Mouse (Mus musculus): ENCODE data around the gene Tnfsf10.
A peak's percentile ranks its signal among the peaks of the same experiment; 100 is the strongest.

Tnfsf10 gene

GRCm38 (mm10) chr3:27302339-27303022 is 14.3 kb upstream of the Tnfsf10 start:
- DNase-seq (ENCODE audit: extremely low spot score, low read depth, low spot score) = no peak

GRCm38 (mm10) chr3:27306815-27307214 is 10.0 kb upstream of the Tnfsf10 start:
- no peak for DNase-seq (ENCODE audit: extremely low spot score, low read depth, low spot score)

- no peak for DNase-seq (ENCODE audit: extremely low spot score, low read depth, low spot score)
These were observed 5.9 kb upstream of the Tnfsf10 start for GRCm38 (mm10) chr3:27310973-27311372.

DNA sequence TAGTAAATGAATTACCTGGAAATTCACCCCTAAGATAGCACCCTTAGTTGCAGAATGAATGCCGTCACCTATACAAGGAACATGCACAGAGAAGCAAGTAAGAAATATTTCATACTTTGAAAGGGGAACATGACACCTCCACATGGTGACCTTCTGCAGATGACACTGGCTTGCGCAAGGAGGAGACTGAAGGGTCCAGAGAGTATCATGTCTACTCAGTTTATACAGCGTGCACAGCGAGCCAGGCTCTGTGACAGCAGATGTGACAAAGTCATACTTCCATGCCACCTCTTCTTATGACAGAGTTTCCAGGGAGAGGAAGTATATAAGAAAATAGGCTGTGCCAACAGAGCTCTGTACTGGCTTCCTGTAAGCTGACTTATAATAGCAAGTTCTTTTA is 5.4 kb upstream of the Tnfsf10 start:
- DNase-seq (ENCODE audit: extremely low spot score, low read depth, low spot score) = no peak

DNA sequence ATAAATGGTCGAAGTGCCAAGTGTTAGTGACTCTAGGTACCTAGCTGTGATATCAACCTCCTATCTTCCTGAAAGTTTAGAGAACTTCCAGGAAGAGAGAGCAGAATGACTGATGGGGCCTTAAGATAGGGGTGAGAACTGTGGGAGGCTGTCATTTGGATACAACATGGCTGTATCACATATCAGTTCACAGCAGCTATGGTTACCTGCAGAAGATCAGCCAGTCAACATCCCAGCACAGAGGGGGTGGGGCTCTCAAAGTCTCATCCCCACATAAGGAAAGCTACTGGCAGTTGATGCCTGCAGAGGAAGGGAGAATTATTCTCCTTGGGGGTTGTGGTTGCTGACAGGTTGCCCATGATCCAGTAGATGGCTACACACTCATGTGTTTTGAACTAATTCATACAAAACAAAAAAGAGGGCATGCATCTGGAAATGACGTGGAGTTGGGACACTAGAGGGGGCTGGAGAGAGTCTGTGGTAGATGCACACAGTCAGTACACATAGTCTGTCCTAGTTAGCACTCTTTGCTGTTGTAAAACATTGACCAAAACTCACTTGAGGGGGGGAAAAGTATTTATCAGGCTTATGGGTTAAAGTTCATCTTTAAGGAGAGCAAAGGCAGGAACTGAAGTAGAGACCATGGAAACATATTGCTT is 2.2 kb upstream of the Tnfsf10 start:
- no peak for DNase-seq (ENCODE audit: extremely low spot score, low read depth, low spot score)

DNA sequence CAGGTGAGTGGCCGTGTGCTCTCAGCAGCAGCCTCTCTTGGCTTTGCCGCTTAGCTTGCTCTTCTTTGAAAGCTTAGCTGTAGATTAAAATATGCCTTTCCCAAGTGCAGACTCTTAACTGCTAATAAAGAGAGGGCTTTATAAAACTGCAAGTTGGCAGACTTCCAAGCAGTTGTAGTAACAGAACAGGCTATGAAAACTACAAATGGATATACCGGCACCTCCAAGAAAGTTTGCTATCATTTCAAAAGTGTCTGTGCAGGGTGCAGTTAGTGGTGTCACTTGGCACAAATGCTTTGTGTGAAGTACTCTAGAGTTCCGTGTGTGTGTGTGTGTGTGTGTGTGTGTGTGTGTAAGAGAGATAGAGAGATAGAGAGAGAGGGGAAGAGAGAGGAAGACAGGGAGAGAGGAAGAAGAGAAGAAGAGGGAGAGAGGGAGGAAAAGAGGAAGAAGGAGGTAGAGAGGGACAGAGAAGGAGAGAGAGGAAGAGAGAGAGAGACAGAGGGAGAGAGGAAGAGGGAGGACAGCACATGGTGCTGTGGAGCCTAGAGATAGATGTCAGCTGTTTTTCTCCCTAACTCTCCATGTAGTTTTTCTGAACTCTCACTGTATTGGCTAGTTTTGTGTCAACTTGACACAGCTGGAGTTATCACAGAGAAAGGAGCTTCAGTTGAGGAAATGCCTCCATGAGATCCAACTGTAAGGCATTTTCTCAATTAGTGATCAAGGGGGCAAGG is 628 bp downstream of the Tnfsf10 start:
- DNase-seq (ENCODE audit: extremely low spot score, low read depth, low spot score) = no peak

DNA sequence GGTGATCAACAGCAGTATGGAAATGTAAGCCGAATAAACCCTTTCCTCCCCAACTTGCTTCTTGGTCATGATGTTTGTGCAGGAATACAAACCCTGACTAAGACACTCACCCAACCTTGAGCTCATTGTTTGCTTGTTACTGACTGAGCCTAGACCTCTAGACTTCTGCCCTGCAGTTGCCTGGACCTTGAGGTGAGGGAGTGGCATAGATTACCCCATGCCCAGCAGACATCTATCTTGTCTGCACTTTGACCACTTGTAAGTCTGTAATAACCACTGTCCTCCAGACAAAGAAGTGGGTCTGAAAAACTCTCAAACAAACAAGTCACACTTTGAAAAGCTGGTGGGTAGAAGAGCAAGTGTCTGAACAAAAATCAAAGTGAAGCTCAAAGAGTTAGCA is 2.8 kb downstream of the Tnfsf10 start:
- DNase-seq (ENCODE audit: extremely low spot score, low read depth, low spot score) = no peak

GRCm38 (mm10) chr3:27320613-27321495 is 4.0 kb downstream of the Tnfsf10 start:
- no peak for DNase-seq (ENCODE audit: extremely low spot score, low read depth, low spot score)

- DNase-seq (ENCODE audit: extremely low spot score, low read depth, low spot score) = no peak
These were observed 5.8 kb downstream of the Tnfsf10 start for GRCm38 (mm10) chr3:27322591-27322990.

DNA sequence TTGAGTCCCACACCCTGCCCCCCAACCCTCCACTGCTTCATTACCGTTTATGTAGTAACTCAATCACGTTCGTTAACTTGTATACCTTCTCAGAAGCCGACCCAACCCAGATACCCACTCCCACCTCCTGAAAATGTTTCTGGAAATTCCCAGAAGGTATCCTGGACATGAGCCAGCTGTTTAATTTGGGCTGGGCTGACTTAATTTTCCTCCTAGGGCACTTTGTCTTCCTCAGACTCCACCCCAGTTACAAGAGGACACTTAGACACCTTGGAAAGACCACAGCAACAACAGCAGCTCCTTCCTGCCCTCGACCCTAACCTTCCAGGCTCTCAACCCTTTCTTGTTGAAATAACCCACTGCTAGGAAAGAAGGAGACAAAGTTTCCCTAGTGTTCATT is 6.7 kb downstream of the Tnfsf10 start:
- DNase-seq (ENCODE audit: extremely low spot score, low read depth, low spot score) = no peak

DNA sequence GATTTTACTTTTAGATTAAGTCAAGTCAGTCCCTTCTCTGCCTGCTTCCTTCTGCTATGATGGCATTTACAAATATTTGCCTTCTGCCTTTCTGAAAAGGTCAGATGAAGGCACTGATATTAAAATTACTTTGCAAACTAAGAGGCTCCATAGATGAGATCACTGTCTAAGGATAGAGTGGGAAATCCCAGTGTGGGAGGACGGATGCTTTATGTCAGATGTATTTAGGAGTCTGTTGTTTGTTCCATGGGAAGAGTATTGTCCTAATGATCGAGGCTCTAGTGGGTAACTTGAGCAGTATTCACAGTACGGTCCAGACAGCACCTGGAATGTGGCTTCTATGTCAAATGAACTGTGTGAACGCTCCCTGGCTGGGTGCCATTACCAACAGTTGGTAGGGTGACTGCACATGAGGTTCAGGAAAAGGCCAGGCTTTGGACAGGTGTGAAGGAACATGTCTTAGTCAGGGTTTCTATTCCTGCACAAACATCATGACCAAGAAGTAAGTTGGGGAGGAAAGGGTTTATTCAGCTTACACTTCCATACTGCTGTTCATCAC is 9.9 kb downstream of the Tnfsf10 start:
- DNase-seq (ENCODE audit: extremely low spot score, low read depth, low spot score) = no peak

DNA sequence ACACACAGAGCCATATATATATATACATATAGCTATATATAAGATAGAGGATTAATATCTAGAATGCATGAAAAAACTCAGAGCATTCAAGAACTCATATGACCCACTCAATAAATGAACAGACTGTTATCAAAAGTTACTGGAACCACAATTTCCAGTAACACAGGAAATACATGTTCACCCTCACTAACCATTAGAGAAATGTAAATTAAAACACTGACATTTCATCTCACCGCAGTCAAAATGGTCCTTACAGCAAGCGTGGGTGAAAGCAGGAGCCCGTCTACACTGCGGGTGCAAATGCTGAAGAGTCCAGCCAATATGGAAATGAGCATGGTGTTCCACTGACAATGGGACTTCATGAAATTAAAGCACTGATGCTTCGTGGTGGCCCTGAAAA is 13.9 kb downstream of the Tnfsf10 start:
- no peak for DNase-seq (ENCODE audit: extremely low spot score, low read depth, low spot score)

GRCm38 (mm10) chr3:27338437-27338836 is 21.6 kb downstream of the Tnfsf10 start:
- DNase-seq (ENCODE audit: extremely low spot score, low read depth, low spot score) = peak; percentile 14

- no peak for DNase-seq (ENCODE audit: extremely low spot score, low read depth, low spot score)
These were observed 22.1 kb downstream of the Tnfsf10 start for GRCm38 (mm10) chr3:27338887-27339286.

DNA sequence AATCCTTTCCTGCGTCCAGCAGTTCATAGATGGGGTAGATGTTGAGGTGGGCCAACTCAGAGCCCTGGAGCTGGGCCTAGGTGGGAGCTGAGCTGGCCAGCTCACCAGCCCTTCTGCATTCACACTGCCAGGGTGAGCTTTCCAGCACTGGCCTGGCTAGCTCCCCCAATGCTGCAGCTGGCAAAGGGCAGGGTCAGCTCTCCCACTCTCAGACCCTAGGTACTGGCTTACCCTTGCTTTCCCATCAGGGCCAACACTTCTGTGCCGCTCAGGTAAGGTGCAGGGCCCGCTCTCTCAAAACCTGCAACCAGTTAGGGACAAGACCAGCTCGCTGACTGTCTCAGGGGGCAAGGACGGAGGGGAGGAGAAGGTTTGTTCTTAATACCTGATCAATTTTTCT is 23.9 kb downstream of the Tnfsf10 start:
- no peak for DNase-seq (ENCODE audit: extremely low spot score, low read depth, low spot score)

- DNase-seq (ENCODE audit: extremely low spot score, low read depth, low spot score) = no peak
These were observed 25.6 kb downstream of the Tnfsf10 start for GRCm38 (mm10) chr3:27342462-27342861.

- no peak for DNase-seq (ENCODE audit: extremely low spot score, low read depth, low spot score)
These were observed 28.7 kb downstream of the Tnfsf10 start for GRCm38 (mm10) chr3:27345526-27345925.

DNA sequence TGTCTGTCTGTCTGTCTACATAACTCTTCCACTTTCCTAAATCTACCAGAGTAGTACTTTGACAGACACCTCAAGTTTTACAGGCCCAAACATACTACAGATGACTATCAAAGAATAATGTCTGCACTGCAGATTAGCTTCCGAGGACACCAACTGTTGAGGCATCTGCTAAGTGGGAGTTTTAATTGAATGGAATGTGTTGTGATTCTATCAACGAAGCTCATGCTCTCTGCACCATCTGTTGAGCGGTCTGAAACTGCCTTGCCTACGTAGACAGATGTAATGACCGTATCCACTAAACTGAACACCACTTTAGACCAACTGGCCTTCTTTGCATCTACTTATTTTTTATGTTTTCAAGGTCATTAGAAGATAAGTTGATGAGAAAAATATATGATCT is 31.6 kb downstream of the Tnfsf10 start:
- DNase-seq (ENCODE audit: extremely low spot score, low read depth, low spot score) = no peak

GRCm38 (mm10) chr3:27351105-27351504 is 34.3 kb downstream of the Tnfsf10 start:
- no peak for DNase-seq (ENCODE audit: extremely low spot score, low read depth, low spot score)

DNA sequence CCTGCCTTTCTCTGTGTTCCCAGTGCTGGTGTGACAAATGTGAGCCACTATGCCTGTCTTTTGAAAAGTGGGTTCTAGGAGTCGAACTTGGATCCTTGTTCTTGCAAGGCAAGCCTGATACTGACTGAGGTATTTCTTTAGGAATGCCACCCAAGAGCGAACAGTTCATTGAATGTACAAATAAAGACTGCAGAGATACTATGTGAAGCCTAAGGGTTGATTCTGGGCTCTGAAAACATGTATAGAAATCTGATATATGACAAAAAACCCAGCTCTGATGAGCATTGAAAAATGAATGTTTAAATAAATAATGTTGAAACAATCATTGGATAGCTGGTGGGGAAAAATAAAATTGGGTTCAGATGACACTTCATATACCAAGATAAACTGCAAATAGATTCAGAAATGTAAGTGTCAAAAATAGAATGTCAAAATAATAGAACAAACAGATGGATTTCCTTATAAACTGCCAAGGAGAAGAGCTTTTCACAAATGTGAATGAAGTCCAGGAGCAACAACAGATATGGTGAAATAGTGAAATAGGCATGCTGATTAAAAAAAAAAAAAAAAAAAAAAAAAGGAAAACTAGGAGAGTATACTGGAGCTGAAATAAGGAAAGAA is 42.4 kb downstream of the Tnfsf10 start:
- DNase-seq (ENCODE audit: extremely low spot score, low read depth, low spot score) = no peak
